Mouse (Mus musculus) kidney, embryonic 14.5 days (tissue): ENCODE results near the gene B3gnt8. TPM values are rescaled to one million over a fixed set of nuclear protein-coding genes. Genes with fewer than 3 reads are reported as not detected.
A peak's percentile ranks its signal among the peaks of the same experiment; 100 is the strongest.

Source experiments
- ATAC-seq: fragments of 200-750 bp; cut with Nextera tagmentation; 2 replicates; pipeline ENCODE4 v1.8.0; 2017; ENCODE audit warnings: moderate number of reproducible peaks, mild to moderate bottlenecking, moderate TSS enrichment, moderate library complexity; ENCODE audit not compliant: low FRiP score, low TSS enrichment
- H3K27ac ChIP-seq: fragments of 300-500 bp; sonication (generic); 2 replicates; pipeline ENCODE4 v1.5.1; 2014; ENCODE audit warnings: low read depth, mild to moderate bottlenecking, low read length, moderate library complexity, mixed read lengths
- H3K27me3 ChIP-seq: fragments of 300-500 bp; sonication (generic); 2 replicates; pipeline ENCODE4 v1.6.1; 2014; ENCODE audit warnings: mild to moderate bottlenecking, low read length; ENCODE audit not compliant: control insufficient read depth, insufficient read depth
- H3K36me3 ChIP-seq: fragments of 300-500 bp; sonication (generic); 2 replicates; pipeline ENCODE4 v1.6.1; 2014; ENCODE audit warnings: low read length, mixed read lengths; ENCODE audit not compliant: control insufficient read depth, insufficient read depth
- H3K4me1 ChIP-seq: fragments of 300-500 bp; sonication (generic); 2 replicates; pipeline ENCODE4 v1.6.1; 2014; ENCODE audit warnings: low read length, mixed read lengths; ENCODE audit not compliant: control insufficient read depth, insufficient read depth
- H3K4me2 ChIP-seq: fragments of 300-500 bp; sonication (generic); replicated peaks from 2 replicates; pipeline ENCODE4 v1.6.1; 2014; ENCODE audit warnings: low read depth, mild to moderate bottlenecking, low read length
- H3K4me3 ChIP-seq: fragments of 300-500 bp; sonication (generic); 2 replicates; pipeline ENCODE4 v1.5.1; 2014; ENCODE audit warnings: mild to moderate bottlenecking, low read length
- H3K9ac ChIP-seq: fragments of 300-500 bp; sonication (generic); 2 replicates; pipeline ENCODE4 v1.6.1; 2014; ENCODE audit warnings: low read depth, mild to moderate bottlenecking, low read length, moderate library complexity
- H3K9me3 ChIP-seq: fragments of 300-500 bp; sonication (generic); 2 replicates; pipeline ENCODE4 v1.6.1; 2016; ENCODE audit warnings: low read length; ENCODE audit not compliant: control insufficient read depth
- WGBS: fragments of 180-500 bp; shearing (Covaris S2); extraction: QIAGEN DNeasy Blood & Tissue Kit; methylation state at CpG from one replicate; pipeline ENCODE4 v1.1.7; 2014; 5-methylcytosine and 5-hydroxymethylcytosine counted together
- polyA plus RNA-seq: library from polyadenylated mRNA; unstranded; fragments of >200 nt; fragmentation: Nextera tagmentation; extraction: Ambion mirVana; gene quantifications from 2 replicates; pipeline ENCODE4 v1.2.1, GENCODE M21; 2014

B3gnt8 gene
- polyA plus RNA-seq, 1 experiment from 2014 or later, result 4.5 TPM

DNA sequence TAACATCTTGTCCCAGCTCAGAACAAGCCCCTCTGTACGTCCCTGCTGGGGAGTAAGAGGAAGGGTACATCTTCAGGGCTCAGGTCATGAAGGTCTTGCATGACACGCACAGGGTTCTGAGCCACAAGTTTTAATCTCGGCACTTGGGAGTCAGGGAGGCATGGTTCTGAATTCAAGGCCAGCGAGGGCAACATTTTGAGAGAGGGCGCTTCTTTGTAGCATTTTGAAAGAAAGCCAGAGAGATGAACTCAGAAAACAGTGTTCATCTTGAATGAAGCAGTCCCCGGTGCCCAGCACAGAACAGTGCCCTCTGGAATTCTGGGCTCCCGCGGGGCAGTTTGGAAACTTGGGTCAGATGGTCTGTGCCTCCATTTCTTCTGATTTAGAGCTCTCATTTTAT, 39.9 kb downstream of the B3gnt8 start:
- Histone ChIP-seq H3K36me3 (peaks cover 51% of the 10 kb centered on the region), H3K4me2 (no peak overlapping the region), H3K27ac (no peak overlapping the region), H3K4me3 (no peak overlapping the region), H3K9ac (no peak overlapping the region), H3K9me3 (no peaks in the 10 kb centered on the region), H3K4me1 (no peaks in the 10 kb centered on the region), H3K27me3 (no peaks in the 10 kb centered on the region)
- WGBS, result 92% methylated on average over 8 of the region's 8 CpGs
- ATAC-seq, result no peak

- no peak for ATAC-seq
- Histone ChIP-seq H3K4me3 (no peak overlapping the region), H3K9ac (no peak overlapping the region), H3K27me3 (peaks cover 8% of the 10 kb centered on the region; the same call in 1 of the 2 replicates), H3K27ac (no peak overlapping the region), H3K9me3 (no peaks in the 10 kb centered on the region), H3K36me3 (peaks cover 37% of the 10 kb centered on the region), H3K4me1 (no peaks in the 10 kb centered on the region), H3K4me2 (no peak overlapping the region)
- 89% methylated on average over 10 of the region's 10 CpGs for WGBS
These were observed 42.7 kb downstream of the B3gnt8 start for GRCm38 (mm10) chr7:25669158-25669557.

DNA sequence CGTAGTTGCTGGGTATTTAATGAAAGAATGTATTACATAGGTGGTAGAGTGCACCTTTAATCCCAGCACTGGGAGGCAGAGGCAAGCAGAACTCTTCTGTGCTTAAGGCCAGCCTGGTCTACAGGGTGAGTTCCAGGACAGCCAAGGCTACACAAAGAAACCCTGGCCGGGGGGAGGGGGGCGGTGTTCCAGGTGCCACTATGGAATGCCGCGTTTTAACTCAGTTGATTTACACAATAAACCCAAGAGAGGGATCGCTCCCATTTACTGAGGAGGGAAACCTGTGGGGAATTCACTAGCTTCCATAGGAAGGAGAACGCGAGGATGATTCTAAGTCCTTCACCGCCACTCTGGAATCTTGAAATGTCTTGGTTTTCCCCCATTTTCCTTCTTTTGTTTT, 43.2 kb downstream of the B3gnt8 start:
- Histone ChIP-seq H3K9ac (no peak overlapping the region), H3K4me3 (no peak overlapping the region), H3K27me3 (peaks cover 13% of the 10 kb centered on the region; the same call in 1 of the 2 replicates), H3K36me3 (peaks cover 33% of the 10 kb centered on the region), H3K27ac (no peak overlapping the region), H3K4me2 (no peak overlapping the region), H3K4me1 (no peaks in the 10 kb centered on the region), H3K9me3 (no peaks in the 10 kb centered on the region)
- WGBS, result 78% methylated on average over 9 of the region's 9 CpGs
- no peak for ATAC-seq

DNA sequence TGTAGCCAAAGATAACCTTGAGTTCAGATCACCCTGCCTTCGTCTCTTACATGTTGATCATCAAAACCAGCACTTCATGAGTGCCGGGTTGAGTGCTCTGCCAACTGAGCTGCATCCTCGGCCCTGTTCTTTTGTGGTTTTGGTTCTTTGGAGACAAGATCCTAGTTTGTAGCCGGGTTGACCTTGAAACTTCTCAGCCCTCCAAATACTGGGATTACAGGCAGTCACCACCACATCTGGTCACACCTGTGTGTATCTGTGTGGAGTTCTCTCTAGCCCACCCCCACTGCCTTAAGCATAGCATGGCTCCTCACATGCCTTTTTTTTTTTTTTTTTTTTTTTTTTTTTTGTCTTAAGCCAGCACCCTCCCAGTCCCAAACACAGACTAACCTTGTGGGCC, 43.6 kb downstream of the B3gnt8 start:
- H3K27me3 ChIP-seq, result peaks cover 17% of the 10 kb centered on the region; the same call in 1 of the 2 replicates
- no peak overlapping the region for H3K27ac ChIP-seq
- no peak overlapping the region for H3K4me3 ChIP-seq
- peaks cover 30% of the 10 kb centered on the region for H3K36me3 ChIP-seq
- WGBS, result 88% methylated on average over 4 of the region's 4 CpGs
- peaks cover 5% of the 10 kb centered on the region; the same call in 1 of the 2 replicates for H3K4me1 ChIP-seq
- no peaks in the 10 kb centered on the region for H3K9me3 ChIP-seq
- H3K9ac ChIP-seq, result no peak overlapping the region
- no peak overlapping the region for H3K4me2 ChIP-seq
- no peak for ATAC-seq

DNA sequence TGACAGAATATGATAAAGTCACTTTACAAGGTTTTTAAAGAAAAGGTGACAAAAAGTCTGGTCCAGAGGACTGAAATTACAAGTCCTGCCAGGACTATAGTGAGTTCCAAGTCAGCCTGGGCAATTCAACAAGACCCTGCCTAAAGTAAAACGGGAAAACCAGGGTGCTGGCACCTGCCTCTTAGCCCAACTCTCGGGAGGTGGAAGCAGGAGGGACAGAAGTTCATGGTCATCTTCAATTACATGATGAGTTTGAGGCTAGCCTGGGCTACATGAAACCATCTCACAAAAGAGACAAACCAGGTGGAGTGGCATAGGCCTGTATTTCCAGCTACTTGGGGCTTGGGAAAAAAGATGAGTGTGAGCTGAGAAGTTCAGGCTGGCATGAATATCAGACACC, 45.2 kb downstream of the B3gnt8 start:
- 80% methylated on average over 2 of the region's 2 CpGs for whole genome bisulfite sequencing
- ATAC-seq, result no peak
- H3K36me3 ChIP-seq, result peaks cover 18% of the 10 kb centered on the region
- H3K9ac ChIP-seq, result no peak overlapping the region
- no peak overlapping the region for H3K4me3 ChIP-seq
- H3K4me1 ChIP-seq, result peaks cover 6% of the 10 kb centered on the region; the same call in 1 of the 2 replicates
- no peaks in the 10 kb centered on the region for H3K9me3 ChIP-seq
- no peak overlapping the region for H3K4me2 ChIP-seq
- H3K27me3 ChIP-seq, result peaks cover 30% of the 10 kb centered on the region
- H3K27ac ChIP-seq, result no peak overlapping the region

DNA sequence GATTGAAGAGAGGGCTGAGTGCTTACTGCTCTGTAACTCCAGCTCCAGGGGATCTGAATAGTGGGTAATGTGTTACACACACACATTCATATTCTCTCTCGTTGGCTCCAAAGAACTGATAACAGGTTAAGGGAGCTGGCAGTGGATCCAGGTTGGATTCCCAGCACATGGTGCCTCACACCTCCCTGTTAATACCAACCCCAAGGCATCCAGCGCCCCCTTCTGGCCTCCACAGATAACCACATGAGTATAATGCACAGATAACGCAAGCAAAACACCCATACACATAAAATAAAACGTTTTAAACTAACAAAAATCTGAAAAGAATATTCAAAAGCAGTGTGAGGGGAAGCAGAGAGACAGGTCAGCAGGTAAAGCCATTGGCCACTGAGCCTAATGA, 46.0 kb downstream of the B3gnt8 start:
- Histone ChIP-seq H3K27me3 (peaks cover 30% of the 10 kb centered on the region), H3K27ac (no peak overlapping the region), H3K4me3 (no peak overlapping the region), H3K9me3 (no peaks in the 10 kb centered on the region), H3K4me1 (peaks cover 6% of the 10 kb centered on the region; the same call in 1 of the 2 replicates), H3K9ac (no peak overlapping the region), H3K36me3 (peaks cover 13% of the 10 kb centered on the region), H3K4me2 (no peak overlapping the region)
- no peak for ATAC-seq
- 52% methylated on average over 4 of the region's 4 CpGs for WGBS

DNA sequence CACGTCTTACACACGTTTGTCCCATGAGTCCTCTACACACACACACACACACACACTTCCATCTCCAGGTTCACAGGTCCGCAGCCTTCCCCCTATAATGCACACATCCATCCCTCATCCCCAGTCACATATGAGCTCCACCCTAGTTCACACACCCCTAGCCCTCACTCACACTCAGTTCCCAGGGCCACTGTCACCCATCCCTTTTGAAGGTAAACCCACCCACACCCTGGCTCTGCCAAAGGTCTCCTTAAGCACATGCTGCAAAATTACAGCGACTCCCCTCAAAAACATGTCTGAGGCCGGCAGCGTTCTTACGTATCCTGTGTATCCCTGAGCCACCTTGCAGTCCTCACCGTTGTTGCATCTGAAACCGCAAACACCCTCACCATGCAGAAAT, 47.8 kb downstream of the B3gnt8 start:
- H3K27ac ChIP-seq, result no peak overlapping the region
- WGBS, result 38% methylated on average over 9 of the region's 9 CpGs
- no peak overlapping the region; the same call in 1 of the 2 replicates for H3K4me2 ChIP-seq
- peak overlapping the region; percentile 36; the same call in 1 of the 2 replicates for H3K4me3 ChIP-seq
- no peak for ATAC-seq
- peaks cover 30% of the 10 kb centered on the region for H3K27me3 ChIP-seq
- H3K9me3 ChIP-seq, result no peaks in the 10 kb centered on the region
- H3K9ac ChIP-seq, result no peak overlapping the region
- H3K36me3 ChIP-seq, result no peaks in the 10 kb centered on the region; the same call in 1 of the 2 replicates
- H3K4me1 ChIP-seq, result peaks cover 6% of the 10 kb centered on the region; the same call in 1 of the 2 replicates

GRCm38 (mm10) chr7:25674719-25675300, 48.4 kb downstream of the B3gnt8 start, which contains the start of gene Tmem91:
TSS of gene Tmem91 (minus strand) at chr7:25675166.
- ATAC-seq, result peak; percentile 37; the same call in 1 of the 2 replicates
- 2% methylated on average over 29 of the region's 29 CpGs for WGBS
- Histone ChIP-seq H3K27ac (no peak within 1 kb of the TSS), H3K4me1 (peaks cover 6% of the 10 kb centered on the region; the same call in 1 of the 2 replicates), H3K36me3 (no peaks in the 10 kb centered on the region), H3K9ac (peak within 1 kb of the TSS; percentile 45; the same call in 1 of the 2 replicates), H3K9me3 (no peaks in the 10 kb centered on the region), H3K27me3 (peaks cover 30% of the 10 kb centered on the region), H3K4me3 (peak within 1 kb of the TSS; percentile 36), H3K4me2 (peak within 1 kb of the TSS; percentile 60)

- peak overlapping the region; percentile 36 for H3K4me3 ChIP-seq
- H3K9me3 ChIP-seq, result no peaks in the 10 kb centered on the region
- ATAC-seq, result no peak
- peaks cover 30% of the 10 kb centered on the region for H3K27me3 ChIP-seq
- H3K4me2 ChIP-seq, result peak overlapping the region; percentile 60
- H3K36me3 ChIP-seq, result no peaks in the 10 kb centered on the region
- 40% methylated on average over 6 of the region's 6 CpGs for WGBS
- peaks cover 11% of the 10 kb centered on the region; the same call in 1 of the 2 replicates for H3K4me1 ChIP-seq
- H3K9ac ChIP-seq, result no peak overlapping the region
- no peak overlapping the region for H3K27ac ChIP-seq
These were observed 49.0 kb downstream of the B3gnt8 start for GRCm38 (mm10) chr7:25675405-25675804.
